Mouse (Mus musculus) heart, embryonic 11.5 days (tissue): ENCODE data around the gene Phactr3. TPM values are rescaled to one million over a fixed set of nuclear protein-coding genes. Genes with fewer than 3 reads are reported as not detected.
"Not testable (repeated sequence)": the region's sequence is repeated elsewhere in the genome, so short reads cannot be mapped to it uniquely, and the experiment has no call there.

ENCODE experiments used
- ATAC-seq: fragments of 200-750 bp; cut with Nextera tagmentation; replicated peaks from 2 replicates; pipeline ENCODE4 v1.8.0; 2017; ENCODE audit warnings: moderate library complexity; ENCODE audit not compliant: insufficient number of reproducible peaks, low FRiP score, low TSS enrichment
- H3K27ac ChIP-seq: fragments of 300-500 bp; sonication (generic); 2 replicates; pipeline ENCODE4 v1.5.1; 2014; ENCODE audit warnings: mild to moderate bottlenecking, low read depth, low read length
- H3K27me3 ChIP-seq: fragments of 300-500 bp; sonication (generic); 2 replicates; pipeline ENCODE4 v1.6.1; 2014; ENCODE audit warnings: mild to moderate bottlenecking, low read length, mixed read lengths; ENCODE audit not compliant: control insufficient read depth, insufficient read depth
- H3K36me3 ChIP-seq: fragments of 300-500 bp; sonication (generic); 2 replicates; pipeline ENCODE4 v1.6.1; 2014; ENCODE audit warnings: mild to moderate bottlenecking, low read length, moderate library complexity, mixed read lengths; ENCODE audit not compliant: control insufficient read depth, insufficient read depth
- H3K4me1 ChIP-seq: fragments of 300-500 bp; sonication (generic); 2 replicates; pipeline ENCODE4 v1.6.1; 2014; ENCODE audit warnings: low read length; ENCODE audit not compliant: control insufficient read depth, insufficient read depth
- H3K4me2 ChIP-seq: fragments of 300-500 bp; sonication (generic); 2 replicates; pipeline ENCODE4 v1.6.1; 2014; ENCODE audit warnings: mild to moderate bottlenecking, moderate library complexity
- H3K4me3 ChIP-seq: fragments of 300-500 bp; sonication (generic); 2 replicates; pipeline ENCODE4 v1.5.1; 2014; ENCODE audit warnings: low read depth, low read length
- H3K9ac ChIP-seq: fragments of 300-500 bp; sonication (generic); 2 replicates; pipeline ENCODE4 v1.6.1; 2014; ENCODE audit warnings: mild to moderate bottlenecking, low read depth, low read length, moderate library complexity
- H3K9me3 ChIP-seq: fragments of 300-500 bp; sonication (generic); replicated peaks from 2 replicates; pipeline ENCODE4 v1.6.1; 2016; ENCODE audit warnings: low read length; ENCODE audit not compliant: control insufficient read depth
- whole genome bisulfite sequencing: fragments of 180-500 bp; shearing (Covaris S2); extraction: QIAGEN DNeasy Blood & Tissue Kit; methylation state at CpG from one replicate; pipeline ENCODE4 v1.1.7; 2014; ENCODE audit not compliant: insufficient replicate concordance; 5-methylcytosine and 5-hydroxymethylcytosine counted together
- polyA plus RNA-seq: library from polyadenylated mRNA; unstranded; fragments of >200 nt; fragmentation: Nextera tagmentation; extraction: Ambion mirVana; gene quantifications from 2 replicates; pipeline ENCODE4 v1.2.1, GENCODE M21; 2014

Gene Phactr3
- 11.7 TPM in 2 replicates for polyA plus RNA-seq

GRCm38 (mm10) chr2:178118801-178119560, at the start of gene Phactr3:
Phactr3 (plus strand) TSS chr2:178118975.
- Histone ChIP-seq H3K27me3 (peaks cover 39% of the 10 kb centered on the region), H3K4me2 (peak within 1 kb of the TSS; percentile 84), H3K4me1 (no peaks in the 10 kb centered on the region), H3K9ac (0 out of 2 replicates have a peak within 1 kb of the TSS, but pooled peaks have one; percentile 29), H3K27ac (no peak within 1 kb of the TSS), H3K9me3 (no peaks in the 10 kb centered on the region), H3K36me3 (no peaks in the 10 kb centered on the region), H3K4me3 (peak within 1 kb of the TSS; percentile 50)
- WGBS, result 2% methylated on average over 44 of the region's 45 CpGs
- 0 out of 2 replicates have a peak, but pooled peaks have one; percentile 37 for ATAC-seq

- 0% methylated on average over 3 of the region's 14 CpGs for WGBS
- not testable (repeated sequence) for ATAC-seq
These were observed 40.5 kb upstream of the Phactr3 start, which contains the start of gene Zfp931 for GRCm38 (mm10) chr2:178078166-178078717. Zfp931 (minus strand) TSS chr2:178078476.

GRCm38 (mm10) chr2:178089586-178089985, 29.2 kb upstream of the Phactr3 start:
- Histone ChIP-seq H3K27me3 (no peaks in the 10 kb centered on the region), H3K4me3 (no peak overlapping the region), H3K27ac (no peak overlapping the region), H3K4me2 (no peak overlapping the region), H3K9ac (no peak overlapping the region), H3K36me3 (no peaks in the 10 kb centered on the region), H3K4me1 (no peaks in the 10 kb centered on the region), H3K9me3 (no peaks in the 10 kb centered on the region)
- no peak for ATAC-seq

More at GRCm38 (mm10) chr2:178078166-178078717, 40.5 kb upstream of the Phactr3 start, which contains the start of gene Zfp931:
- H3K9me3 ChIP-seq, H3K9ac ChIP-seq, H3K36me3 ChIP-seq, H3K27ac ChIP-seq, H3K27me3 ChIP-seq, H3K4me1 ChIP-seq: not testable (repeated sequence)
- Histone ChIP-seq H3K4me3 (peak within 1 kb of the TSS; percentile 45), H3K4me2 (peak within 1 kb of the TSS; percentile 48)

- Histone ChIP-seq H3K9ac (no peak overlapping the region), H3K4me1 (no peaks in the 10 kb centered on the region), H3K4me3 (no peak overlapping the region), H3K27me3 (peaks cover 2% of the 10 kb centered on the region; the same call in 1 of the 2 replicates), H3K27ac (no peak overlapping the region), H3K4me2 (no peak overlapping the region), H3K36me3 (no peaks in the 10 kb centered on the region), H3K9me3 (no peaks in the 10 kb centered on the region)
- no peak for ATAC-seq
- 8% methylated on average over 2 of the region's 2 CpGs for WGBS
These were observed 20.8 kb upstream of the Phactr3 start for GRCm38 (mm10) chr2:178098021-178098420.

GRCm38 (mm10) chr2:178101957-178102356, 16.8 kb upstream of the Phactr3 start:
- peak; percentile 60; the same call in 1 of the 2 replicates for ATAC-seq

GRCm38 (mm10) chr2:178117946-178118345, 829 bp upstream of the Phactr3 start:
- Histone ChIP-seq H3K27ac (no peak overlapping the region), H3K9me3 (no peaks in the 10 kb centered on the region), H3K36me3 (no peaks in the 10 kb centered on the region), H3K27me3 (peaks cover 39% of the 10 kb centered on the region), H3K4me3 (no peak overlapping the region), H3K9ac (no peak overlapping the region), H3K4me2 (no peak overlapping the region), H3K4me1 (no peaks in the 10 kb centered on the region)
- no peak for ATAC-seq
- WGBS, result 29% methylated on average over 12 of the region's 12 CpGs

More at GRCm38 (mm10) chr2:178101957-178102356, 16.8 kb upstream of the Phactr3 start:
- Histone ChIP-seq H3K9ac (no peak overlapping the region), H3K36me3 (no peaks in the 10 kb centered on the region), H3K27me3 (peaks cover 2% of the 10 kb centered on the region; the same call in 1 of the 2 replicates), H3K27ac (no peak overlapping the region), H3K4me1 (no peaks in the 10 kb centered on the region), H3K9me3 (no peaks in the 10 kb centered on the region), H3K4me2 (no peak overlapping the region), H3K4me3 (no peak overlapping the region)
- 12% methylated on average over 7 of the region's 7 CpGs for whole genome bisulfite sequencing

GRCm38 (mm10) chr2:178119561-178120355, 983 bp downstream of the Phactr3 start:
- H3K9me3 ChIP-seq, result no peaks in the 10 kb centered on the region
- peaks cover 39% of the 10 kb centered on the region for H3K27me3 ChIP-seq
- H3K36me3 ChIP-seq, result no peaks in the 10 kb centered on the region
- peak overlapping the region; percentile 50 for H3K4me3 ChIP-seq
- no peak overlapping the region for H3K9ac ChIP-seq
- peak overlapping the region; percentile 84 for H3K4me2 ChIP-seq
- ATAC-seq, result 0 out of 2 replicates have a peak, but pooled peaks have one; percentile 13
- no peak overlapping the region for H3K27ac ChIP-seq
- whole genome bisulfite sequencing, result 17% methylated on average over 19 of the region's 19 CpGs
- H3K4me1 ChIP-seq, result no peaks in the 10 kb centered on the region

- no peak overlapping the region for H3K4me3 ChIP-seq
- no peak overlapping the region for H3K9ac ChIP-seq
- no peak overlapping the region for H3K27ac ChIP-seq
- ATAC-seq, result no peak
- no peaks in the 10 kb centered on the region for H3K4me1 ChIP-seq
- no peaks in the 10 kb centered on the region for H3K36me3 ChIP-seq
- no peak overlapping the region for H3K4me2 ChIP-seq
- no peaks in the 10 kb centered on the region for H3K9me3 ChIP-seq
- H3K27me3 ChIP-seq, result peaks cover 39% of the 10 kb centered on the region
These were observed 1.5 kb downstream of the Phactr3 start for GRCm38 (mm10) chr2:178120356-178120645.
